Mouse (Mus musculus): ENCODE results near the gene 2810006K23Rik. TPM values are rescaled to one million over a fixed set of nuclear protein-coding genes. Genes with fewer than 3 reads are reported as not detected.

The 2810006K23Rik gene
- polyA plus RNA-seq, 1 experiment from 2014 or later, result 16.2 TPM

DNA sequence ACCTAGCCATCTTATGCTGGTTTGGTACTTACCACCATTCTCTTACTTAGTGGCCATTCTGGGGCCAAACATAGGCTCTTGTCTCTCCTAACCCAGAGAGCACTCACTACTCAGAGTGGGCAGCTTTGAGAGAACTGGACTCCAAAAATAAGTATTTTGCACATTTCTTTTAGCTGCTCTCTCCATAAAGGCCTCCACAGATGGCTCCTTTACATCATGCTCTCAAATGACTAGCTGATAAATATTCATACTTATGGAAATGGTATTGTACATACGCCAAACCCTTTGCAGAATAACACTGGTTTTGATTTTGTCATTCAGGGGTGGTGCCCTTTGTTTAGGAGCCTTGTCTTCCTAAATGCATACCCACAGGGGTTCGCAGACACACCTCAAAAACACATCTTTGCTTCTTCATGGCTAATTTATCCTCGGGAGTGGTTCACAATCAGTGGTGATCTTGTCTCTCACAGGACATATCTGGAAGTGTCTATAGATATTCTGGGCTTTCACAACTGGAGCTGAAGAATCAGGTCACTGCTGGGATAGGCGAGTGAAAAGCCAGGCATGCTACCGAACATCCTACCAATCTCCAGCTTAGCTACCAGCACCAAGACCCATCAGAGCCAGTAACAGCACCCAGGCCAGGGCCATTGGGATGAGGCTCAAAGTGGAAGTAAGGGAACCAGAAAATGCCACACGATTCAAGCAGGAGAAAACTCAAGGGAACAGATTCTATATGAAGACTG is 36.5 kb downstream of the 2810006K23Rik start:
- WGBS, result 77% methylated on average over 6 of the region's 6 CpGs
- H3K4me3 ChIP-seq, result no peak overlapping the region
- H3K9ac ChIP-seq, result no peak overlapping the region
- ATAC-seq (ENCODE audit: low FRiP score, low read depth), result no peak
- no peaks in the 10 kb centered on the region for H3K4me1 ChIP-seq (replicated peaks)
- no peaks in the 10 kb centered on the region for H3K27me3 ChIP-seq
- no peak overlapping the region for H3K27ac ChIP-seq (replicated peaks)
- peaks cover 13% of the 10 kb centered on the region for H3K36me3 ChIP-seq
- H3K9me3 ChIP-seq, result no peaks in the 10 kb centered on the region
- no peak overlapping the region for H3K4me2 ChIP-seq

DNA sequence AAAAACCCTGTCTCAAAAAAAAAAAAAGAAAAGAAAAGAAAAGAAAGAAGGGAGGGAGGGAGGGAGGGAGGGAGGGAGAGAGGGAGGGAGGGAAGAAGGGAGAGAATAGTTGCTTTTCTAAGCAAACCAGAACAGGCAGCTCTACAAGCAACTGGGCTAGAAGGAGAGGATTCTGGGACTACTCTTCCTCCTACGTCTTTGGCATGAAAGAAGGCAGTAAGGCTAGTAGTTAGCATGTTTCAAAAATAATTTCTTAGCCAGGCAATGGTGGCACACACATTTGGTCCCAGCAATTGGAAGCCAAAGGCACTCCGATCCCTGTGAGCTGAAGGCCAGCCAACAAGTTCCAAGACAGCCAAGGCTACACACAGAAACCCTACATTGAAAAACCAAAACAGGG is 37.9 kb downstream of the 2810006K23Rik start:
- no peak for ATAC-seq (ENCODE audit: low FRiP score, low read depth)
- H3K27me3 ChIP-seq, result no peaks in the 10 kb centered on the region
- H3K27ac ChIP-seq (replicated peaks), result no peak overlapping the region
- no peak overlapping the region for H3K4me2 ChIP-seq
- no peaks in the 10 kb centered on the region for H3K4me1 ChIP-seq (replicated peaks)
- H3K4me3 ChIP-seq, result no peak overlapping the region
- H3K36me3 ChIP-seq, result peaks cover 25% of the 10 kb centered on the region
- H3K9me3 ChIP-seq, result no peaks in the 10 kb centered on the region
- no peak overlapping the region for H3K9ac ChIP-seq
- WGBS, result 94% methylated on average over 2 of the region's 2 CpGs

DNA sequence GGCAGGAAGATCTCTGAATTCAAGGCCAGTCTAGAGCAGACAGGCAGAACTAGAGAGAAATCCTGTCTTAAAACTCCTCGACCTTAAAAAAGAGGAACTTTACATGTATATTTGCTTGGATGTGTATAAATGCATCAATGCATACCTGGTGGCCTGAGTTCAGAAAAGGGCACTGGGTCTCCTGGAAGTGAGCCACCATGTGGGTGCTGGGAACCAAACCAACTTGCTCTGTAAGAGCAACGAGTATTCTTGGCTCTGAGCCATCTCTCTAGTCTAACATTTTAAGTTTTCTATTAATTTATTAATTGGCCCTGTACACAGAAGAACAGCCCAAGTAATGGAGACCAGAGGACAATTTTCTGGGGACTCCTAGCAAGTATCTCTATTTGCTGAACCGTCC is 38.8 kb downstream of the 2810006K23Rik start:
- Histone ChIP-seq H3K27me3 (no peaks in the 10 kb centered on the region), H3K36me3 (peaks cover 35% of the 10 kb centered on the region), H3K4me3 (no peak overlapping the region), H3K4me1 (replicated peaks) (no peaks in the 10 kb centered on the region), H3K9me3 (no peaks in the 10 kb centered on the region), H3K4me2 (no peak overlapping the region), H3K27ac (replicated peaks) (no peak overlapping the region), H3K9ac (no peak overlapping the region)
- no peak for ATAC-seq (ENCODE audit: low FRiP score, low read depth)
- WGBS, result 84% methylated on average over 3 of the region's 3 CpGs

GRCm38 (mm10) chr5:124374298-124374697 is 46.4 kb downstream of the 2810006K23Rik start:
- H3K9ac ChIP-seq, result no peak overlapping the region
- no peak for ATAC-seq (ENCODE audit: low FRiP score, low read depth)
- H3K27me3 ChIP-seq, result no peaks in the 10 kb centered on the region
- 97% methylated on average over 7 of the region's 7 CpGs for WGBS
- peaks cover 82% of the 10 kb centered on the region for H3K36me3 ChIP-seq
- H3K9me3 ChIP-seq, result no peaks in the 10 kb centered on the region
- no peak overlapping the region for H3K4me3 ChIP-seq
- H3K4me2 ChIP-seq, result no peak overlapping the region
- H3K4me1 ChIP-seq (replicated peaks), result no peaks in the 10 kb centered on the region
- H3K27ac ChIP-seq (replicated peaks), result no peak overlapping the region

GRCm38 (mm10) chr5:124376401-124376800 is 48.5 kb downstream of the 2810006K23Rik start:
- no peaks in the 10 kb centered on the region for H3K9me3 ChIP-seq
- H3K27me3 ChIP-seq, result no peaks in the 10 kb centered on the region
- 100% methylated on average over 1 of the region's 1 CpGs for WGBS
- no peak overlapping the region for H3K4me3 ChIP-seq
- no peaks in the 10 kb centered on the region for H3K4me1 ChIP-seq (replicated peaks)
- no peak overlapping the region for H3K9ac ChIP-seq
- no peak for ATAC-seq (ENCODE audit: low FRiP score, low read depth)
- no peak overlapping the region for H3K4me2 ChIP-seq
- peaks cover 84% of the 10 kb centered on the region for H3K36me3 ChIP-seq
- H3K27ac ChIP-seq (replicated peaks), result no peak overlapping the region

DNA sequence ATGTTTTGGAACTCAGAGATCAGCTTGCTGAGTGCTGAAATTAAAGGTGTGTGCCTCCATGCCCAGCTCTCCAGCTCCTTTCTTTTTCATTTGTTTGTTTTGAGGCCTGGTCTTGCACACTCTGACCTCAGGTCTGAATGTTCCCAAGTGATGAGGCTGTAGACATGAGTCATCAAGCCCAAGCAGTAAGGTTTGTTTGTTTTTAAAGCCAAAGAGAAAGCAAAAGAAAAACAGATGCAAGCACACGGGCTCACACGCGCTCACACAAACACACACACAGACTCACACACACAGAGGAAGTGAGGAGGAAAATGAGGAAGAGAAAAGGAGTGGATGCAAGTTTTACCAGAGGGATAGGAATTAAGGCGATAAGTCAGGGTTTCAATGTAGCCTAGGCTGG is 49.3 kb downstream of the 2810006K23Rik start:
- no peak overlapping the region for H3K27ac ChIP-seq (replicated peaks)
- H3K4me1 ChIP-seq (replicated peaks), result no peaks in the 10 kb centered on the region
- ATAC-seq (ENCODE audit: low FRiP score, low read depth), result no peak
- H3K9ac ChIP-seq, result no peak overlapping the region
- H3K9me3 ChIP-seq, result no peaks in the 10 kb centered on the region
- no peaks in the 10 kb centered on the region for H3K27me3 ChIP-seq
- no peak overlapping the region for H3K4me3 ChIP-seq
- peaks cover 85% of the 10 kb centered on the region for H3K36me3 ChIP-seq
- no peak overlapping the region for H3K4me2 ChIP-seq
- whole genome bisulfite sequencing, result 95% methylated on average over 4 of the region's 4 CpGs

GRCm38 (mm10) chr5:124380121-124380520 is 52.2 kb downstream of the 2810006K23Rik start:
- no peak for ATAC-seq (ENCODE audit: low FRiP score, low read depth)
- no peak overlapping the region for H3K27ac ChIP-seq (replicated peaks)
- H3K4me2 ChIP-seq, result no peak overlapping the region
- WGBS, result 97% methylated on average over 1 of the region's 1 CpGs
- H3K9ac ChIP-seq, result no peak overlapping the region
- H3K9me3 ChIP-seq, result no peaks in the 10 kb centered on the region
- no peaks in the 10 kb centered on the region for H3K4me1 ChIP-seq (replicated peaks)
- no peak overlapping the region for H3K4me3 ChIP-seq
- peaks cover 86% of the 10 kb centered on the region for H3K36me3 ChIP-seq
- H3K27me3 ChIP-seq, result no peaks in the 10 kb centered on the region

- H3K27me3 ChIP-seq, result no peaks in the 10 kb centered on the region
- H3K36me3 ChIP-seq, result peaks cover 87% of the 10 kb centered on the region
- no peak overlapping the region for H3K4me3 ChIP-seq
- no peak for ATAC-seq (ENCODE audit: low FRiP score, low read depth)
- H3K4me2 ChIP-seq, result no peak overlapping the region
- no peaks in the 10 kb centered on the region for H3K9me3 ChIP-seq
- 80% methylated on average over 5 of the region's 5 CpGs for WGBS
- H3K4me1 ChIP-seq (replicated peaks), result no peaks in the 10 kb centered on the region
- no peak overlapping the region for H3K27ac ChIP-seq (replicated peaks)
- H3K9ac ChIP-seq, result no peak overlapping the region
These were observed 60.0 kb downstream of the 2810006K23Rik start for GRCm38 (mm10) chr5:124387932-124388331.

Other genes starting within 250 kb of the 2810006K23Rik start
- 21.5 and 23.5 TPM in 2 replicates for gene Abcb9, start 232.3 kb upstream of the 2810006K23Rik start, polyA plus RNA-seq (2015; fragmentation: Nextera tagmentation; extraction: Ambion mirVana)
- 36.9 and 37.5 TPM in 2 replicates for gene Ogfod2, start 215.8 kb upstream of the 2810006K23Rik start, polyA plus RNA-seq (2015; fragmentation: Nextera tagmentation; extraction: Ambion mirVana)
- gene Arl6ip4, start 212.0 kb upstream of the 2810006K23Rik start, polyA plus RNA-seq (2015; fragmentation: Nextera tagmentation; extraction: Ambion mirVana), result 78.4 and 81.6 TPM in 2 replicates
- 10.8 and 11.5 TPM in 2 replicates for gene Pitpnm2, start 78.3 kb upstream of the 2810006K23Rik start, polyA plus RNA-seq (2015; fragmentation: Nextera tagmentation; extraction: Ambion mirVana)
- 10.8 and 11.4 TPM in 2 replicates for gene Mphosph9, start 117 bp upstream of the 2810006K23Rik start, polyA plus RNA-seq (2015; fragmentation: Nextera tagmentation; extraction: Ambion mirVana)
- gene Cdk2ap1, start 35.0 kb downstream of the 2810006K23Rik start, polyA plus RNA-seq (2015; fragmentation: Nextera tagmentation; extraction: Ambion mirVana), result 144 and 145 TPM in 2 replicates
- 84.9 and 93.0 TPM in 2 replicates for gene Sbno1, start 97.9 kb downstream of the 2810006K23Rik start, polyA plus RNA-seq (2015; fragmentation: Nextera tagmentation; extraction: Ambion mirVana)
- 42.0 and 49.3 TPM in 2 replicates for gene Kmt5a, start 111.8 kb downstream of the 2810006K23Rik start, polyA plus RNA-seq (2015; fragmentation: Nextera tagmentation; extraction: Ambion mirVana)
- gene Rilpl2, start 150.3 kb downstream of the 2810006K23Rik start, polyA plus RNA-seq (2015; fragmentation: Nextera tagmentation; extraction: Ambion mirVana), result 28.8 and 29.1 TPM in 2 replicates
- gene Snrnp35, start 155.0 kb downstream of the 2810006K23Rik start, polyA plus RNA-seq (2015; fragmentation: Nextera tagmentation; extraction: Ambion mirVana), result 20.3 and 22.1 TPM in 2 replicates
- 14.7 and 15.6 TPM in 2 replicates for gene Rilpl1, start 203.3 kb downstream of the 2810006K23Rik start, polyA plus RNA-seq (2015; fragmentation: Nextera tagmentation; extraction: Ambion mirVana)
- gene Tmed2, start 212.6 kb downstream of the 2810006K23Rik start, polyA plus RNA-seq (2015; fragmentation: Nextera tagmentation; extraction: Ambion mirVana), result 335 and 341 TPM in 2 replicates
- 24.8 and 25.1 TPM in 2 replicates for gene Ddx55, start 224.8 kb downstream of the 2810006K23Rik start, polyA plus RNA-seq (2015; fragmentation: Nextera tagmentation; extraction: Ambion mirVana)

Data from hindbrain, embryonic 15.5 days (tissue).